23 mouse cellular contexts compared by ENCODE assay signal in genomic region chr17:31422381-31422780, GRCm38 (mm10). TPM values are rescaled to one million over a fixed set of nuclear protein-coding genes. Genes with fewer than 3 reads are reported as not detected.
DNase-seq lines count a peak whose midpoint lies in the region; ATAC-seq and TF ChIP-seq lines count a peak whose summit lies in the region.
"Had no signal": no experiment of that assay in that cellular context is flagged by ENCODE, and none has a peak within 500 bp of the region (broad histone marks: within the 10 kb centered on the region; RNA-seq: fewer than 3 reads in every experiment).

No protein-coding gene starts in this region.

- no peak for DNase-seq in CH12.LX (ENCODE audit: extremely low read depth)
- DNase-seq in R1 (ENCODE audit: low read depth, low spot score), result peak; percentile 56
- DNase-seq in embryo, embryonic 9.5 days (ENCODE audit: extremely low spot score), result no peak
- no peak for DNase-seq in hindbrain, embryonic 10.5 days (ENCODE audit: low spot score)
- no peak for DNase-seq in hindbrain, embryonic 11.5 days (ENCODE audit: low spot score)
- DNase-seq: adrenal gland, adult 2 months; adrenal gland, postnatal 14 days; cerebellum, adult 11 months; cerebellum, adult 2 months; cerebellum, adult 9-11 months; cerebellum, postnatal 25 days; gastrocnemius, postnatal 10 days; kidney, adult 11 months; kidney, adult 8-10 months had no signal

- H3K9me3 ChIP-seq in CH12.LX (replicated peaks; ENCODE audit: low read length) (no peaks in the 10 kb centered on the region), ES-Bruce4 (replicated peaks; ENCODE audit: control insufficient read depth, insufficient read depth, low read length, poor library complexity, severe bottlenecking) (no peaks in the 10 kb centered on the region)
- H3K9me3 ChIP-seq in hindbrain, embryonic 10.5 days, result no peaks in the 10 kb centered on the region
- no peaks in the 10 kb centered on the region for H3K9me3 ChIP-seq in hindbrain, embryonic 11.5 days (ENCODE audit: control insufficient read depth, low read length)
- H3K9me3 ChIP-seq: forebrain, embryonic 10.5 days; forebrain, embryonic 13.5 days had no signal

- no peak overlapping the region for H3K4me3 ChIP-seq in CH12.LX (replicated peaks in 1 of 3; ENCODE audit: low read depth in 2 of 3, low read length in 2 of 3, poor library complexity in 1 of 3)
- no peak overlapping the region for H3K4me3 ChIP-seq in ES-Bruce4 (ENCODE audit: low read depth, low read length)
- H3K4me3 ChIP-seq in hindbrain, embryonic 10.5 days, result no peak overlapping the region
- H3K4me3 ChIP-seq in hindbrain, embryonic 11.5 days (ENCODE audit: low read depth, low read length), result no peak overlapping the region
- H3K4me3 ChIP-seq: forebrain, embryonic 10.5 days; forebrain, embryonic 13.5 days had no signal

- H3K27ac ChIP-seq in CH12.LX (ENCODE audit: insufficient read depth, low read depth) (no peak overlapping the region), ES-Bruce4 (ENCODE audit: insufficient read depth, low read length) (peak overlapping the region; percentile 22; the same call in 1 of the 2 replicates)
- no peak overlapping the region for H3K27ac ChIP-seq in hindbrain, embryonic 10.5 days
- H3K27ac ChIP-seq in hindbrain, embryonic 11.5 days (ENCODE audit: low read depth, low read length), result no peak overlapping the region
- H3K27ac ChIP-seq: forebrain, embryonic 13.5 days; hindbrain, embryonic 14.5 days; hindbrain, postnatal 0 days had no signal

- in situ Hi-C loops in CH12.LX (cut with MboI; ENCODE audit: low pct_ligation_motif_present, low pct_unique_long_range_greater_than_20kb, low sequenced_read_pairs), result no loop called here

- TF ChIP-seq POLR2A in CH12.LX (IDR thresholded peaks at IDR 0.05; ENCODE audit: low read depth, low read length), result no peak
- TF ChIP-seq POLR2A in ES-Bruce4 (IDR thresholded peaks at IDR 0.05; ENCODE audit: insufficient read depth, low read length), result no peak

- WGBS in hindbrain, embryonic 10.5 days, result 96% methylated on average over 1 of the region's 1 CpGs
- 96% methylated on average over 1 of the region's 1 CpGs for WGBS in hindbrain, embryonic 11.5 days

- H3K4me1 ChIP-seq in CH12.LX (ENCODE audit: control insufficient read depth in 1 of 2, insufficient read depth in 2 of 2) (peaks cover 21 to 39% of the 10 kb centered on the region in 2 experiments), ES-Bruce4 (ENCODE audit: control insufficient read depth, insufficient read depth, low read length) (peaks cover 21% of the 10 kb centered on the region)
- peaks cover 35% of the 10 kb centered on the region for H3K4me1 ChIP-seq in hindbrain, embryonic 10.5 days (replicated peaks)
- no peaks in the 10 kb centered on the region for H3K4me1 ChIP-seq in hindbrain, embryonic 11.5 days (replicated peaks; ENCODE audit: control insufficient read depth, insufficient read depth, low read length)

- no peak for ATAC-seq in hindbrain, embryonic 11.5 days (ENCODE audit: low FRiP score)
- ATAC-seq: forebrain, embryonic 13.5 days; forebrain, embryonic 16.5 days; hindbrain, postnatal 0 days; inflammation-experienced regulatory T-cells, adult 6 months had no signal

- H3K36me3 ChIP-seq in CH12.LX (replicated peaks in 1 of 2; ENCODE audit: control insufficient read depth in 1 of 2, insufficient read depth in 1 of 2, low read length in 1 of 2) (no peaks in the 10 kb centered on the region), ES-Bruce4 (ENCODE audit: control insufficient read depth, insufficient read depth, low read length, poor library complexity, severe bottlenecking) (no peaks in the 10 kb centered on the region)
- peaks cover 1% of the 10 kb centered on the region; the same call in 1 of the 2 replicates for H3K36me3 ChIP-seq in hindbrain, embryonic 10.5 days
- H3K36me3 ChIP-seq in hindbrain, embryonic 11.5 days (ENCODE audit: control insufficient read depth, insufficient read depth, low read length), result no peaks in the 10 kb centered on the region

- TF ChIP-seq EP300 in CH12.LX (IDR thresholded peaks at IDR 0.05; ENCODE audit: low read length) (no peak), ES-Bruce4 (IDR thresholded peaks at IDR 0.05; ENCODE audit: insufficient read depth, low read depth, low read length) (no peak)

- no peaks in the 10 kb centered on the region for H3K79me2 ChIP-seq in CH12.LX (replicated peaks; ENCODE audit: control insufficient read depth, extremely low read depth, insufficient read depth, poor library complexity, severe bottlenecking)

- TF ChIP-seq CTCF in CH12.LX (conservative IDR thresholded peaks at IDR 0.05 in 1 of 2, IDR thresholded peaks at IDR 0.05 in 1 of 2; ENCODE audit: low read depth in 2 of 2, low read length in 2 of 2), result peak in 1 of 2 experiments; percentile 20; a peak in 2 of 4 replicates
- TF ChIP-seq CTCF in ES-Bruce4 (IDR thresholded peaks at IDR 0.05; ENCODE audit: low read depth, low read length), result peak; percentile 14

- no peak overlapping the region for H3K4me2 ChIP-seq in CH12.LX (ENCODE audit: insufficient read depth, low read depth, poor library complexity, severe bottlenecking)
- H3K4me2 ChIP-seq in hindbrain, embryonic 11.5 days (replicated peaks; ENCODE audit: low read depth, low read length), result no peak overlapping the region
- H3K4me2 ChIP-seq: forebrain, embryonic 13.5 days; heart, embryonic 11.5 days; hindbrain, embryonic 14.5 days had no signal

- dilution Hi-C loops in CH12.LX (cut with MboI; ENCODE audit: extremely low pct_ligation_motif_present, extremely low pct_unique_long_range_greater_than_20kb, low sequenced_read_pairs), result no loop called here

- TF ChIP-seq RAD21 in CH12.LX (IDR thresholded peaks at IDR 0.05; ENCODE audit: low read depth, low read length), result peak; percentile 32

- H3K9ac ChIP-seq in CH12.LX (ENCODE audit: insufficient read depth, low read depth) (no peak overlapping the region), ES-Bruce4 (ENCODE audit: low read depth, poor library complexity, severe bottlenecking) (no peak overlapping the region)
- no peak overlapping the region for H3K9ac ChIP-seq in hindbrain, embryonic 11.5 days (ENCODE audit: low read depth, low read length)
- H3K9ac ChIP-seq: forebrain, embryonic 13.5 days; hindbrain, embryonic 14.5 days had no signal

- H3K27me3 ChIP-seq in CH12.LX (replicated peaks) (peaks cover 9% of the 10 kb centered on the region), ES-Bruce4 (ENCODE audit: control insufficient read depth, insufficient read depth, low read length, poor library complexity, severe bottlenecking) (no peaks in the 10 kb centered on the region)
- peaks cover 6% of the 10 kb centered on the region; the same call in 1 of the 2 replicates for H3K27me3 ChIP-seq in hindbrain, embryonic 10.5 days (ENCODE audit: insufficient read depth, poor library complexity, severe bottlenecking)
- no peaks in the 10 kb centered on the region for H3K27me3 ChIP-seq in hindbrain, embryonic 11.5 days (ENCODE audit: control insufficient read depth, insufficient read depth, low read length)
- H3K27me3 ChIP-seq: forebrain, embryonic 13.5 days had no signal

TF ChIP-seq in CH12.LX, 34 proteins besides CTCF, POLR2A, EP300 and RAD21:
- no peak for TF ChIP-seq USF2 (conservative IDR thresholded peaks at IDR 0.05; ENCODE audit: low read depth, low read length)

RNA-seq across cellular contexts. Expression of gene Pde9a, which starts 36.4 kb away (rescaled TPM):
- total RNA-seq in CH12.LX (2012; rRNA removed) (not detected in 2 replicates), CH12.LX (2014; rRNA removed) (not detected in 2 replicates)
- polyA plus RNA-seq in CH12.LX (2012; ENCODE audit: insufficient read length, low read depth) (not detected in 2 replicates), ES-Bruce4 (2011; ENCODE audit: insufficient read depth, insufficient read length, low read depth, missing spikeins) (11.0 and 12.1 TPM in 2 replicates)
- 12.4 and 19.9 TPM in 2 replicates for polyA plus RNA-seq in hindbrain, embryonic 10.5 days (2016; fragmentation: Nextera tagmentation; extraction: Ambion mirVana)
- polyA plus RNA-seq in hindbrain, embryonic 11.5 days (2014; fragmentation: Nextera tagmentation; extraction: Ambion mirVana), result 27.9 and 29.0 TPM in 2 replicates
- total RNA-seq: common myeloid progenitor, adult 5-6 weeks had no signal
- polyA plus RNA-seq: inflammation-experienced regulatory T-cells, adult 6 months had no signal
